Mouse (Mus musculus): ENCODE results near the gene Olfr735. TPM values are rescaled to one million over a fixed set of nuclear protein-coding genes. Genes with fewer than 3 reads are reported as not detected.

Olfr735 gene
- not detected for total RNA-seq (2021)
- long read RNA-seq, experiment 1 = 0 reads
- long read RNA-seq, experiment 2 = 0 reads

GRCm38 (mm10) chr14:50348796-50349195, at the start of gene Olfr735:
Olfr735 (minus strand) TSS chr14:50348872.
- intact Hi-C loops (cut with DNase I) = no loop called here
- DNase-seq = no peak

GRCm38 (mm10) chr14:50380863-50381262, 32.2 kb upstream of the Olfr735 start, which contains the start of gene Olfr736:
Olfr736 (plus strand) TSS chr14:50381163.
- DNase-seq = no peak
- intact Hi-C loops (cut with DNase I) = no loop called here

GRCm38 (mm10) chr14:50363561-50363960, 14.9 kb upstream of the Olfr735 start:
- no peak for DNase-seq
- intact Hi-C loops (cut with DNase I) = no loop called here

GRCm38 (mm10) chr14:50360480-50360879, 11.8 kb upstream of the Olfr735 start:
- no peak for DNase-seq
- intact Hi-C loops (cut with DNase I) = no loop called here

GRCm38 (mm10) chr14:50357593-50357992, 8.9 kb upstream of the Olfr735 start, which contains the start of gene Tlr11:
Tlr11 (plus strand) TSS chr14:50357914.
- no peak for DNase-seq
- intact Hi-C loops (cut with DNase I) = no loop called here

- DNase-seq = no peak
- intact Hi-C loops (cut with DNase I) = no loop called here
Measured at GRCm38 (mm10) chr14:50356725-50357124, 8.1 kb upstream of the Olfr735 start.

GRCm38 (mm10) chr14:50352438-50352837, 3.8 kb upstream of the Olfr735 start:
- DNase-seq = no peak
- intact Hi-C loops (cut with DNase I) = no loop called here

- intact Hi-C loops (cut with DNase I) = no loop called here
- no peak for DNase-seq
Measured at GRCm38 (mm10) chr14:50326661-50327060, 22.0 kb downstream of the Olfr735 start, which contains the start of gene Olfr734. Olfr734 (minus strand) TSS chr14:50326761.

- intact Hi-C loops (cut with DNase I) = no loop called here
- no peak for DNase-seq
Measured at GRCm38 (mm10) chr14:50301422-50301821, 47.2 kb downstream of the Olfr735 start, which contains the start of gene Olfr733. Olfr733 (minus strand) TSS chr14:50301522.

Other genes starting within 250 kb of the Olfr735 start
- gene Olfr727, start 225.7 kb downstream of the Olfr735 start, total RNA-seq (2021) = not detected
- not detected for gene Olfr728, start 206.2 kb downstream of the Olfr735 start, total RNA-seq (2021)
- gene Olfr729, start 196.0 kb downstream of the Olfr735 start, total RNA-seq (2021) = not detected
- gene Olfr730, start 160.7 kb downstream of the Olfr735 start, total RNA-seq (2021) = not detected
- not detected for gene Olfr731, start 107.0 kb downstream of the Olfr735 start, total RNA-seq (2021)
- gene Olfr732, start 64.7 kb downstream of the Olfr735 start, total RNA-seq (2021) = not detected
- not detected for gene Olfr733, start 47.4 kb downstream of the Olfr735 start, total RNA-seq (2021)
- not detected for gene Olfr734, start 22.1 kb downstream of the Olfr735 start, total RNA-seq (2021)
- gene Tlr11, start 9.0 kb upstream of the Olfr735 start, total RNA-seq (2021) = under 1 TPM in 1 of 2 experiments, not detected in 1; 0.08 TPM
- not detected for gene Olfr736, start 32.3 kb upstream of the Olfr735 start, total RNA-seq (2021)
- gene Olfr738, start 58.7 kb upstream of the Olfr735 start, total RNA-seq (2021) = not detected
- gene Olfr739, start 69.8 kb upstream of the Olfr735 start, total RNA-seq (2021) = not detected
- gene Olfr740, start 96.7 kb upstream of the Olfr735 start, total RNA-seq (2021) = not detected
- gene Olfr741, start 123.9 kb upstream of the Olfr735 start, total RNA-seq (2021) = not detected
- not detected for gene Olfr742, start 154.7 kb upstream of the Olfr735 start, total RNA-seq (2021)
- not detected for gene Olfr743, start 173.0 kb upstream of the Olfr735 start, total RNA-seq (2021)